Mouse (Mus musculus): ENCODE measurements around the gene Adgrf1. TPM values are rescaled to one million over a fixed set of nuclear protein-coding genes. Genes with fewer than 3 reads are reported as not detected.

Adgrf1 gene
- 0.24 and 1.9 TPM in 2 replicates for polyA plus RNA-seq (2012; rRNA removed)

DNA sequence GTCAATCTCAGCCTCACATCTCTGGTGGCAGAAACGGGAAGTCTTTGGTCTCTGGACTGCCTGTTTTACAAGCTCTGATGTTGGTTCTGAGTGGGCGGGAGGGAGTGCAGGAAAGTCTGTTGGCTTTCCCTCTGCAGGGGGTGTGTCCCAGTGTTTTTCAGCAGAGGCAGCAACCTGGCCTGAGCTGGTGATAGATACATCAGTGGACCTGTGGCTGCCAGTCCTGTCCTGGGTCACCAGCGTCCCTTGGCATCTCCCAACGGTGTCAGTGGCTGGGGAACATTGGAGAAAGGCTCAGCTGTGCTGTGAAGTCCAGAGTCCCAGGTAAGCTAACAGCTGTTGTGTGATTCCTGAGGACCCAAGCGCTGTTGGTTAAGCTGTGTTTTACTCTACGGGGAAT is at the start of gene Adgrf1:
Adgrf1 (plus strand) TSS at position 169 of the 400 bp plus-strand sequence.
- no peak for DNase-seq (ENCODE audit: low read depth)

DNA sequence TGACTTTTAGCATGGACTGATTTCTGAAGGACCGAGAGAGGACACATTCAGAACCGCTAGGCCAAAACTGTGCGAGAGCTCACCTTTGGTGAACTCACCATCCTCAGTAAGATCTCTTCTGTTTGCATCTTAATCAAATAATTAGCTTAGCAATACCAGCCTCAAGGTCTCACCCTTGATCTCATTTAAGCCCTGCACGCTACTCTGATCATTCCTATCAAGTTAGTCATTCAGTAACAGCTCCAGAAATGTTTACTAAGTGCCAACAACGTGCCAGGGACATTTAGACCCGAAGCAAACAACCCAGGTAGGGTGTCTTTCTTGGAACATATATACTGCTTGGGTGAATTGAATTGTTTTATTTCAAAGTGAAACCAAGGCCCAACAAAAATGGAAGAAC is 44.0 kb upstream of the Adgrf1 start:
- DNase-seq (ENCODE audit: low read depth) = no peak

DNA sequence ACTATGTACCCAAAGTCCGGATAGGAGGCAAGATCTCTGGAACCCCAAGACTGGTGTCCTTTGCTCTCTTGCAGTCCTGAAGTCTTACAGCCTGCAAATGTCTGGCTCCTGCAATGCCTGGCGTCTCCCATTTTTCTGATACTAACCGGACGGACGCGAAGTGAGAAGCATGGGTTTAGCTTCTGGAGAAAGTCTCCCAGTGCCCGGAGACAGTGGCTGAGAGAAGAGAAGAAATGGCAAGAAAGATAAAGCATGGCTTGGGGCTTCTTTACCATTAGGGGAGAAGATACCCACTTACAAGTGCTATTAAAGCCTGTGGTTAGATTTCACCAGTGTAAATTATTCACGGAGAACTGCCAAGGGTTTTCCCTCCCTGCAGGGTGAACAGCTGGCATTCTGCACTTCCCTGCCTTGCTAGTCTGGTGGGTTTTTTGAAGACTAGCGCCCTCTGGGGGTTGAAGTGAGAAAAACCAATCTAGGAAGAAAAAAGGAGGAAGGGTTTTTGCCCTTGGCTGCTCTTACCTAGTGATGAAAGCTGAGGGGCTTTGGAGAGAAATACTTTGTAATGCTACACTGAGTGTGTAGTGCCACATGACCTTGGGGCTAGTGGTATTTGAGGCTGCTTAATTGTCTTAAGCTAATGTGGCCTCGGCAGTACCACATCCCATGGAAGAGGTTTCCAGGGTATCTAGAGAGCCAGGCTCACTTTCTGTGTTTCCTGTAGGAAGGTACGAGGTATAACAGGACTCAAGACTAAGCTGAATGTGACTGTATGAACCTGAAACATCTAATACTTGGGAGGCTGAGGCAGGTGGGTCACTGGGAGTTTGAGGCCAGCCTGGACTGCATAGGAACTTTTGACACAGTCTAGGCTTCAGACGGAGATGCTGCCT is 40.3 kb upstream of the Adgrf1 start:
- DNase-seq (ENCODE audit: low read depth) = no peak

DNA sequence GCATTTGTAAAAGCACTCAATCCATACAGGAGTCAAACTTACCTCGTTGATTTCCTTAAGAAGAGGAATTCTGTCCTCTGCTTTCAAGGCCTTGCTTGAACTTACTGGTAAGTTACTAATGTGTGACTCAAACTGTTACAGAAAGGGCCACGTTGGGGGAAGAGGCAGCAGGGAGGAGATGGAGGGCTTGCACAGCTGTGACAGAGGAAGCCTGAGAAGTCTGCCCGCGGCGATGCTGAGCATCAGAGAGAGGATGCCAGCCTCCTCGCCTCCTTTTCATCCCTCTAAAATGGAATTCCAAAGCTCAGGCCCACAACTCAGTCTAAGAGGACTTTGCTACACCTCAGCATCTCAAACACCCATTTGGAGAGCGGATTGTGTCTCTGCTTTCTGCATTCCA is 39.3 kb upstream of the Adgrf1 start:
- no peak for DNase-seq (ENCODE audit: low read depth)

DNA sequence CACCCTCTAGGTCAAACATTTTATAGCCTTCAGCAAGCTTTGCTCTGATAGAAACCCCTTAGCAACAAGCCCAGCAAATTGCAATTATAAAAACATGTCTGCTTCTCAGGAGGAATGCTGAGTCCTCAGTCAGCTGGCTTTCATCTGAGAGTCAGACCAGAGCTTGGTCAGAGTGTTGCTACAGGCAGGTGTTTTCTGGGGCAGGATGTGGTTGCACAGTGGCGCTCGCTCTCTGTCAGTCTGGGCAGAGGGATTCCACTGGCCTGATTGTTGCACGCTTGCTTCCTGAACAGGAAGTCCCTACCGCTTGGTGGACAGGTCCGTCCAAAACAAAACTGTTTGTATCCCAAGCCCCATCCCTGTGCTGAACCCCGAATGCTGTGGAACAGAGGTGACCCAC is 37.4 kb upstream of the Adgrf1 start:
- DNase-seq (ENCODE audit: low read depth) = no peak

DNA sequence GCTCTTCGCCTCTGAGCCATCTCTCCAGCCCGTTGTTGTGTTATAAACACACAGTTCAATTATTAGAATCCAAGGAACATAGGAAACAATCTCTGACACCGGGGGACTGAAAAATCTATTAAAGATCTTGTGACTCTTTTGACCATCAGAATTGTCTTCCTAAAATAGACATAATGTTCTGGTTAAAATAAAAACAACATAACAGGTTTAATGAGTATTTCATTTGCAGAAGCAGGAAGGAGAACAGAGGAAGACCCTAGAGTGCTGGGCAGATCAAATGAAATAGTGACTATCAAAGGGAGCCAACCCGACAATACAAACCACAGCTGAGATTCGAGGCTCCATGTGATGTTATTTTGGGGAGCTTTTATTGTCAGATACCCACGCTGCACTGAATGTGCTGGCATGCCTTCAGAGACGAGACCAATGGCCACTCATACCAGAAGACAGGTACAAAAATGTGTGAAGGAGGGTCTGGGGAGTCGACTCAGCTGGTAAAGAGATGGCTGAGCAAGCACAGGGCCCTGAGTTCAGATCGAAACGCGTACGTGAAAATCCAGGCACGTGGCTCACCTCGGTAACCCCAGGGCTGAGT is 33.4 kb upstream of the Adgrf1 start:
- no peak for DNase-seq (ENCODE audit: low read depth)

DNA sequence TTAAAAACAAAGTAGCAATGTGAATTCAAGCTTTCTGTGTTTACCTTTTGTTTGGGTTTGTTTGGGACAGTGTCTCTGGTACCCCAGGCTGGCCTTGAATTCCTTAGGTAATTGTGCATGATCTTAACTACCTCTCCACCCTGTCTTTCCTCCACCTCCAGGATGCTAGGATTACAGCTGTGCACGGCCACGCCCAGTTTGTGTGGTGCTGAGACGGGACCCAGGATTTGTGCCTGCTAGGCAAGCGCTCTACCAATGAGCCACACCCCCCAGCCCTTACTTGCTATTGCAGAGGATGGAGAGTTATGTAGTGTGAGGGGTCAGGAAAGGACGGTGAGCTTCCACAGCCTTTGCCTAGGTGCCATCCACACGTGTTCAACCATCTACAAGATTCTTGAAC is 31.1 kb upstream of the Adgrf1 start:
- no peak for DNase-seq (ENCODE audit: low read depth)

DNA sequence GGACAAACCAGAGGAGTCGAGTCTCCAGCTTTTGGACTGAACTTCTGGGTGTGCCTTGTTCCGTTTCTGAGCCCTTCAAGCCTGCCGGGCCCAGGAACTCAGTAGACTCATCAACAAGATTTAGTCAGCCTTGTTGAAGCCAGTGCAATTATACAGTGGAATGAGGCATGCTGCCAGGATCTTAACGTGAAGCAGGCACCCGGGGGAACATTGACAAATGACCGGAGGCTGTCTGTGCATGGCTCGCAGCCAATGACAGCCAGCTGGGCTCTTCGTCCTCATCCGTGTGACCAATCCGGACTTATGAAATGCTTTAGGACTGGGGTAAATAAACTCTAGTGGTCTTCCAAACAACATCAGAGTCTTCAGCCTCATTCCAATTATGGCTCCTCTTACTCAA is 29.0 kb upstream of the Adgrf1 start:
- no peak for DNase-seq (ENCODE audit: low read depth)

DNA sequence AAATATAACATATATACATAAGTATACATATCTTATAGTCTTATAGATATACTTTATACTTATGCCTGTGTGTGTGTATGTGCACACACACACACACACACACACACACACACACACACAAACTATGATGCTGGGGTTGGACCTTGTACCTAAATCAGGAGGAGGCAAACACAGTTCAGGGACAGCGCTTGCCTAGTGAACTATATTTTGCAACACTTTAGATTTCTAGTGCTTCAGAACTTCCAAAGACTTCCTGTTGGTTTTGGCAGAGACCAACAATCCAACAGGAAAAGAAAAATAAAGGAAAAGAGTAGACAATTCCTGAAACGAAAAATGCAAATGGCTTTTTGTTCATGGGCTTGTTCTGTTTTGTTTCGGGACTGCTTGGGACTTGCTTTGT is 27.5 kb upstream of the Adgrf1 start:
- no peak for DNase-seq (ENCODE audit: low read depth)

DNA sequence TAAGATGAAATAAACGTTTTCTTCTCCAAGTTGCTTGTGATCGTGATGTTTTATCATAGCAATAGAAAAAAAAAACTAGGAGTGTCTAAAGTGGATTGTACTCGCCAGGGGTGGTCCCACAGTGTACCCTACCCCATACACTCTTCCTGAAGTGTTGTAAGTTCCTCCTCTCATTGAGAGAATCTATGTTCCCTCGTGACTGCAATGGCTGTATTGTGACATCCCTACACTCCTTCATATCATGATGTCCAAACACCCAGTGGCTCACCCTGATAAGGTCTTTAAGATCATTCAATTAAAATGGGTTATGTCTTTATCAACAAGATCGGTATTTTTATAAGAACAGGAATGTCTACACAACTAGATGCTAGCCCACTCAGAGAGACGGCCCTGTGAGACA is 24.8 kb upstream of the Adgrf1 start:
- DNase-seq (ENCODE audit: low read depth) = no peak

DNA sequence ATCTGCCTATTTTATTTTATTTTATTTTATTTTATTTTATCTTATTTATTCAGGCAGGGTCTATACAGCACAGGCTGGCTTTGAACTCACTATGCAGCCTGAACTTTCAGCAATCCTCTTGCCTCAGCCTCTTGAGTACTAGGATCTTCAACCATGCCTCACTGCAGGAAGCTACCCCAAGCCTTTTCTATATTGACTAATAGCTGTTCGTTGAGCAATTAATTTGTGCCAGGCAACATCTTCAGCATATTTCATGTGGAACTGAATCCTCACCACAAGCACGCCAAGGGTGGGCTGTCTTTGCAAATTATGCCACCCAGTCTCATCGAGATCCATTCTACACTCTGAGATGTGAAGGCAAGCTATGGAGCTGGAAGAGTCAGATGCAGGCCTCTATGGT is 22.9 kb upstream of the Adgrf1 start:
- no peak for DNase-seq (ENCODE audit: low read depth)

DNA sequence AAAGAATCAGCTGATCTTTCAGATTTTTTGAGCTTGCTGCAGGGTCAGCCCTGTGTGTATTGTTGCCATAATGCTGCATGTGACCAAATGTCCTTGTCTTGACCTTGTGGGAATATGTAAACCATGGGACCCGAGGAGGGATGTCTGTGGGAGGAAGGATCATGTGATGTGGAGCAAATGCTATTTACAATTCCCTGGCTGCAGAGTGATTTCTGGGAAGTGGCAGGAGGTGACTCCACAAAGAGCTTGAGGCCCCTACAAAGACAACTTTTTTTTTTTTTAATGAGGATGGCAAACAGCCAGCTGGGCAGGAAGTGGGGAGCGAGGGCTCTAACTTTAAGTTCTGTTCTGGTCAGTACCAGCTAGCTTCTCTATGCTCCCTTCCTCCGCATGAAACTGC is 20.5 kb upstream of the Adgrf1 start:
- DNase-seq (ENCODE audit: low read depth) = no peak

DNA sequence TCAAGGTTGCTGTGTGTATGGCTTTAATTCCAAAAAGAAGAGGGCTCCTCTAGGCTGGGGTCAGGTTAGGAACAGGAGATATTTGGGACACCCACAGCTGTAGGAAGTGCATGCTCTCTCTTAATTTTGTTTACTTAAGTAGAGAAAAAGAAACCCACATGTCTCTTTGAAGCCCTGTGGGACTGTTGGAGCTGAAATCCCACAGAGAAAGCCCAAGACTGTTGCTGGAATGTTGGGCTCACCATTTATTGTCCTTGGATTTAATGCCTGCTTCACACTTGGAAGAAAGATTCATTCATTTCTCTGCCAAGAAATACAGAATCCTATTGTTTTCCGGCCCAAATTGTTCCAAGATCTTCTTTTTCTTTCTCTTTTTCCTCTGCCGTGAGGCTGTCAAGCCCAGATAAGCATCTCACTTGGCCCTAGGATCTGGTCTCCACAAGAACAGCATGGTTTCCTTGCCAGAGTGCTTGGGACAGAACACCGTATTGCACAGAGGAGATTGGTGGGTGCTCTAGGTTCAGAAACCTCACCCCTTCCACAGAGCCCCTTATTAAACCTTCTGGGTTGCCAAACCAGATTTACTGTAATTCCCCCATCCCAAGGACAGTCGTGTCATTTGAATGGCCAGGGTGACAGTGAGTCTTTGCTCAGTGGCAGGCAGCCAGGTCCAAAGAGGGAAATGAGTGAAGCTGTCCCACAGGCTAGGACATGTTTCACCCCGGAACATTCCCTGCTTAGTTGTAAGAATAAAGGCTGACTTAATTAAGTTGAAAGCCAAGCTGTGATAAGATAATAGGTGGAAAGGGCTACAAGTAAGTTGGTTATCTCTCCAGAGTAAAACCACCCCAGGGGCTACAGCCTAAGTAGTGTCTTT is 18.6 kb upstream of the Adgrf1 start:
- DNase-seq (ENCODE audit: low read depth) = peak; percentile 88

DNA sequence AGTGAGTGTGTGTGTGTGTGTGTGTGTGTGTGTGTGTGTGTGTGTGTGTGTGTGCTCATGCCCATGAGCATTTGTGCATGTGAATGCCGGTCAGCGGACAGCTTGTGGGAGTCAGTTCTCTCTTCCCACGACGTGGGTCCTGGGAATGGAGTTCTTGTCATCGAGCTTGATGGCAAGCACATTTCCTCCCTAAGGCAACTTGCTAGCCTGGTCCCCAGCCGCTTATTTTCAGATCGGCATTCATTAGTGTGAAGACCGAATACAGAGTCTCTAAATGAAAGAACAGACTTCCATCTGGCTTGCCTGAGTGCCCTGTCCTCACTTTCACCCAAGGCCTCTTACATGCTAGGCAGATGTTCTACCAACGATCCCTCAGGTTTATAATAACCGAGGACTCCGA is 17.3 kb upstream of the Adgrf1 start:
- DNase-seq (ENCODE audit: low read depth) = no peak

DNA sequence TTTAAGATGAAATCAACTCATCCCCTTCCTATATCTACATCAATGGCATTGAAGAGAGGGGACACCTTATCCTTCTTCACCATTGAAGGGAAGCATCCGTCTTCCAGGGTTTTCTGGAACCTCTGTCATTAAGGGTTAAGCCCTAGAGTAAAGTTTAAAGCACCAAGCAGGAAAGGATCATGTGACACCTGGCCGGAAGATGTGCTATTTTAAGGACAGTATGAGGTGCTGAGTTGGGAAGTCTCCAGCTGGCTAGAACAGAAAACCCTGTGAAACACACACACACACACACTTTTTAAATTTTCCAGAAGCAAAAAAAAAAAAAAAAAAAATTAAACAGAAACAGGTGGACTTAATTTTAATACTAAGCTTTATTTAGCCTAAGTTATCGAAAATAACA is 15.9 kb upstream of the Adgrf1 start:
- DNase-seq (ENCODE audit: low read depth) = no peak

DNA sequence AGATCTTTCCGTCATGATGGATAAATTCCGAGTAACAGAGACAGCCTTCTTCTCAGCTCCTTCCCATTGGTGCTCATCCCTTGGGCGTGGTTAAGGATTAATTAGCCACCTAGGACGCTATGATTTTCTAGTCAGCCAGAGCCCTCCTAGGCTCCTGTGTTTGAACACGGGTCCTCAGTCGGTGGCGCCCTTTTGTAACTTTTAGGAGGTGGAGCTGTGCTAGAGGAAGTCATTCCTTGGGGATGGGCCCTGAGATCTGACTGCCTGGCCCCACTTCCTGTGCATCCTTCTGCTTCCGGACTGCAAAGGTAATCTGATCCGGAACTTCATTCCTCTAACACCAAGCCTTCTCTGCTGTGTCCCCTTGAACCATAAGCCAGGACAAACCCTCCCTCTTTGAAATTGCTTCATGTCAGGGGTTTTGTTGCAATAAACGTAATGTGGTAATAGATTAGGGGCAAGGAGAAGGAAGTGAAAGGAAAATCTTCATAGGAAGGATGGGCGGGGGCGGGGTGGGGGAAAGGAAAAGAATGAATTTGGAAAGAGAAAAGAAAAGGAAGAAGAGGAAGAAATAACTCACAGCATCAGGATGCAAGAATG is 13.5 kb upstream of the Adgrf1 start:
- no peak for DNase-seq (ENCODE audit: low read depth)

DNA sequence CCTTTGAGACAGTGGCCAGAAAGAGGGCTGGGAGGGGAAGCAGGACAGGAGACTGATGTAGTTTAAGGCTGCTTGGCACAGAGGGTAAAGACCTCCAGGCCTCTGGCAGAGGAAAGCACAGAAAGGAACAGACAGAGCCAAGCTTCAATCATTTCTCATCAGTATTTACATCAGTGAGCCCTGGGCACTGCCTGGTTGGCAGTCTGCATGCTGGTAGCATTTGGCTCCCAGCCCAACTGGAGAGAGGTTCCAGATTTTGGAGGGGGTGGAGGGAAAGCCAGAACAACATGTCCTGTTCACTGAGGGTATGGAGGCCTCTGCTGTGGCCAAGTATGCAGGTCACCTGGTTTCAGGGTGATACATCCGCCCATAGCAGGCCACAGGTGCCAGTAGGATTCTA is 12.4 kb upstream of the Adgrf1 start:
- peak; percentile 95 for DNase-seq (ENCODE audit: low read depth)

DNA sequence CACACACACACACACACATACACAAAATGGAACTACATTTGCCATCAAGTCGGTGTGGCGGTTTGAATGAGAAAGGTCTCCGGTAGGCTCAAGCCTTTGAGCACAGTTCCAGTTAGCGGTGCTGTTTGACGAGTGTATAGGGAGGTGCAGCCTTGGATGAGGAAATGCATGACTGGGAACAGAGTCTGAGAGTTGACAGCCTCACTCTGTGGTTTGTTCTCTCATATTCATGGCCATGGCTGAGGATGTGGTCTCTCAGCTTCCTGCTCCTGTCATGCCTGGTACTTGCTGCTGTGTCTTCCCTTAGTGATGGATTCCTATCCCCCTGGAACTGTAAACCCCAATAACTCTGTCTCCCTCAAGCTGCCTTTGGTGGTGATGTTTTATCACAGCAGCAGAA is 8.2 kb upstream of the Adgrf1 start:
- DNase-seq (ENCODE audit: low read depth) = no peak

DNA sequence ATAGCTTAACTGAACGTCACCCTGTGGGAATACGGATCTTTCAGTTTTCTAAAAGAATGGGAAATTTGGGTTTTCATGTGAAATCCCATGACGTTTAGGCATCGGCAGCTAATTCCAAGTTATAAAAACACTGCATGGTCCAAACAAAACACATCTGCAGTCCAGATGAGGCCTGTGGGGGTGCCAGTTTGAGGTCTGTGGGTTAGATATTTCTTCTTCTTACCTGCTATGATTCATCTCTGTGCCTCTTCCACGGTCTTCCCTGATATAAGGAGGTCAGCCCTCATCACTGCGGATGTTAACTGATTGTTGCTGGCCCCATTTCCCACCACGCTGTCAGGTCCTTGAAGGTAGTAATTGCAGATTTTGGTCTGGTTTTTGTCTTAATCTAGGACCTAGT is 5.4 kb upstream of the Adgrf1 start:
- no peak for DNase-seq (ENCODE audit: low read depth)

DNA sequence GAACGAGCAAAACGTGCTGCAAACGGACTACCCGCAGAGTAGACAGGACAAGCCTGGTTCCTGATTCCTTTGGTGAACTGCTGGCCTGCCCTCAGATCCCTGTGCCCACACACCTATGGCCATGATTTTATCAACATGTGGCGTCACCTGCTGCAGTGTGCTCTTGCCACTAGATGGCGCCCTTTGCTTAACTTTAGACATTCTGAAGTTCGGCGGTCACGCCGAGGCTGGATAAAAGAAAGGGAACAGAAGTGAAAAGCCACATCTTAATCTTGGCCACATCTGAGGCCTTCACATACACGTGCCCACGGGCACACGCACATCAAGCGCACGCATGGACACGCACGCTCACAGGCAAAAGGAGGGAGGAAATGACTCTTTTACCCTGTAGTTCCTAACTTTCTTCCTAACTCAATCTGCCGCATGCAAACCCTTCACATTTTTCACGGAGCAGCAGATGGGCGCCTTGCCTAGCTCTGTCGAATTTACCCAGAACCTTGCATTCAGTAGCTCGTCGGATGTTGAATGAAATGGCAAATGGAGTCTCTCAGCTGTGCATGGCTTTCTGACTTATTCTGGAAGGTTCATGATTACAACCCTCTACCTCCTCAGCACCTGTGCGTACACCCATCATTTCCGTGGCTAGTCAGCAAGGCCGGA is 4.8 kb upstream of the Adgrf1 start:
- no peak for DNase-seq (ENCODE audit: low read depth)

DNA sequence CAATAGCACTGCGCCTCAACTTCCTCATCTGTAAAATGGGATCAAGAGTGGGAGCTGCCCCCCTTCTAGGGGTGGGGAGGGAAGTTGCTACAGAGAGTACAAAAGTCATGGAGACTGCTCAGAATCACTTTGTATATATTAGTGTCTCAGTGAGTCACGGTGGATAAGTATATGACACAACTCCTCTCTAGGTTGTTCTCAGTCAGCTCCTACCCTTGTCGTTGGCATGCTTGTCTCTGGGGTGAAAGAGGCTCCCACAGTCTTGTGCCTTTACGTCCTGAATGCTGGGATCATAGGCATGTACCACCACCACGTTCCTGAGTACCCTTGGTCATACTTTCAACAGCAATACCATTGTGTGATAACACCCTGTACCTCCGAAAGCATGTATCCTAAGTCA is 4.2 kb upstream of the Adgrf1 start:
- DNase-seq (ENCODE audit: low read depth) = no peak

DNA sequence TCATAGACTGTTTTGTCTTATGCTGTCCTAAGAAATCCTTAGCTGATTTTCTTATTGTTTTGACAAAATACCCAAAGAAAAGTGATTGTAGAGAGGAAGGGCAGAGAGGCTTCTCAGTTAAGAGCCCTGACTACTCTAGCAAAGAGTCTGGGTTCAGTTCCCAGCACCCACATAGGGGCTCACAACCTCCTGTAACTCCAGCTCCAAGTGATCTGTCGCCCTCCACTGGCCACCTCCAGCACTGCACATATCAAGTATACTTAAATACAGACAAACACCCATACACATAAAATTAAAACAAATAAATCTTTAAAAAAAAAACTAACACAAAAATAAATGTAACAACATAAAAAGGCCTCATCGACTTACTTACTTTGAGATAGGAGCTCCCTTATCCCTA is 3.5 kb upstream of the Adgrf1 start:
- DNase-seq (ENCODE audit: low read depth) = no peak

All from gonadal fat pad, adult 2 months (tissue).